Mouse (Mus musculus) spleen, embryonic (tissue): ENCODE measurements around the gene Fam57b.

Experiments used
- CTCF ChIA-PET: fragments of 350-600 bp; sonication (Branson Sonifier 250); formaldehyde crosslinking; loops from one replicate; lab custom pipeline; 2022; lab: Charles Lee

Gene Fam57b

DNA sequence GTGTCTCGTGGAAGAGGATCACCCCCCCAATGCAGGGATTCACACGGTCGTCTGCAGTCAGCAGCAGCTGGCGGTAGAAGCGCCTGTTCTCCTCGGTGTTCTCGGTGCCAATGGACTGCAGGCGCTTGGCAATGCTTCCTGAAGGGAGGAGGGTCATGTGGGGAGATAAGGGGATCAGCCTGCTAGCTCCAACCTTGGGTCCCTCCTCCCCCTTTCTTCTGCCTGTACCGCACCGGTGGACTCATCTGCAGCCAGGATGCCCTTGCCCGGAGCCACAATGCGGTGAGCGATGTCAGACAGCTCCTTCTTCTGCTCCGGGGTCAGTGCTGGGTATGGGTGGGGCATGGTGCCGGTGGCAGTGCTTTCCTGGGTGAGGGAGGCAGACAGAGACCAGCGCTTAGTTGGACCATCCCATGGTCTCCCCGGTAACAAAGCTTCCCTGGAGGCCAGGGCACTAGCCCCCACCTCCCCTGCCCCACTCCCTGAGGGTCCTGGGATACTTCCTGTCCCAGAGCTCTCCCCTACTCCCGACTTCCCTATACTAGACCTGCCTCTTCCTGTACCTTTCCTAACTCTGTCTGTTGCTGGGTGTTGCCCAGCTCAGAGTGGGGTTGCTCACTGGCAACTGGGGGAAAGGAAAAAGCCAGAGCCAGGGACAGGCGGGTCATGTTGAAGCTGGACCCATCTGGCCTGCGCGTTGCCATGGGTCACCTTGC, at the start of gene Fam57b:
Gene Fam57b (plus strand): TSS at position 258 of the 716 bp plus-strand sequence.
- CTCF ChIA-PET, result interaction anchor here (1.1 to 1.3 kb wide), 2 partner anchors 13 to 46 kb away, joined by 3 to 5 read pairs; no protein-coding TSS in a partner anchor

DNA sequence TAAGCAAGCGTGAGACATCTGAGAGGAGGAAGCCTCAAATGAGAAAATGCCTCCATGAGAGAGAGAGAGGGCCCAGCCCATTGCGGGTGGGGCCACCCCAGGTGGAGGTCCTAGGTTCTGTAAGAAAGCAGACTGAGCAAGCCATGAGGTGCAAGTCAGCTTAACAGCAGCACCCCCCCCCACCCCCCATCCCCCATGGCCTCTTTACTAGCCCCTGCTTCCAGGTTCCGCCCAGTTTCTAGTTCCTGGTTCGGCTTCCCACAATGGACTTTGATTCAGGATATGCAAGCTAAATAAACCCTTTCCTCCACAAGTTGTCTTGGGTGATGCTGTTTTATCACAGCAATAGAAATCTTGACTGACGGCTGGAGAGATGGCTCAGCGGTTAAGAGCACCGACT, 48.6 kb upstream of the Fam57b start:
- CTCF ChIA-PET, result interaction anchor here (0.8 kb wide), 1 partner anchor 23 kb away, joined by 10 read pairs; no protein-coding TSS in a partner anchor

DNA sequence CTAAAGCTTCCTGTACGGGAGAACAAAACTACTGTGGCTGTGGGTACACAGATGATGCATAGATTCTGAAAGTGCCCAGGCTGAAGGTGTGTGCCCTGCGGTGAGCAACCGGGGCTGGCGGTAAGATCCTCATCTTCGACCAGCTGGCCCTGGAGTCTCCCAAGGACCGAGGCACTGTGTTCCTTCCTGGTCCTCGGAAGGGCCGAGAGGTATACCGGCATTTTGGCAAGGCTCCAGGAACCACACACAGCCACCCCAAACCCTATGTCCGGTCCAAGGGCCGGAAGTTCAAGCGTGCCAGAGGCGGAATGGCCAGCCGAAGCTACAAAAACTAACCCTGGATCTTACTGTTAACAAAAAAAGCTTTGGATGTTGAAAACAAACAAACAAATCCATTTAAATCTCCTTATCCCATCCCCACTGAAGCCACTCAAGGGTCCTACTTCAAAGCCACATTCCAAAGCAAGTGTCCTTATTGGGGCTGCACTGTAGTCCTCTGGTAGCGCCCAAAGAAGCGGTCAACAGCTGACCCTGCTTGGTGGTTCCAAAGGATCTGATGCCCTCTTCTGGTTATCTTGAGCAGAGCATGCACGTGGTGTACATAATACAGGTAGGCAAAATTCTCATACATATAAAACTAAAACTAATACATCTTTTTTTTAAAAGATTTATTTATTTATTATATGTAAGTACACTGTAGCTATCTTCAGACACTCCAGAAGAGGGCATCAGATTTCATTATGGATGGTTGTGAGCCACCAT, 47.7 kb upstream of the Fam57b start:
- CTCF ChIA-PET, result interaction anchor here (0.5 to 0.7 kb wide), 3 partner anchors 14 to 1146 kb away, joined by 3 to 4 read pairs (median 4); no protein-coding TSS in a partner anchor

GRCm38 (mm10) chr7:126754866-126755265, 42.6 kb upstream of the Fam57b start:
- CTCF ChIA-PET, result no interaction called here

- CTCF ChIA-PET, result no interaction called here
Measured at GRCm38 (mm10) chr7:126758539-126758938, 38.9 kb upstream of the Fam57b start.

DNA sequence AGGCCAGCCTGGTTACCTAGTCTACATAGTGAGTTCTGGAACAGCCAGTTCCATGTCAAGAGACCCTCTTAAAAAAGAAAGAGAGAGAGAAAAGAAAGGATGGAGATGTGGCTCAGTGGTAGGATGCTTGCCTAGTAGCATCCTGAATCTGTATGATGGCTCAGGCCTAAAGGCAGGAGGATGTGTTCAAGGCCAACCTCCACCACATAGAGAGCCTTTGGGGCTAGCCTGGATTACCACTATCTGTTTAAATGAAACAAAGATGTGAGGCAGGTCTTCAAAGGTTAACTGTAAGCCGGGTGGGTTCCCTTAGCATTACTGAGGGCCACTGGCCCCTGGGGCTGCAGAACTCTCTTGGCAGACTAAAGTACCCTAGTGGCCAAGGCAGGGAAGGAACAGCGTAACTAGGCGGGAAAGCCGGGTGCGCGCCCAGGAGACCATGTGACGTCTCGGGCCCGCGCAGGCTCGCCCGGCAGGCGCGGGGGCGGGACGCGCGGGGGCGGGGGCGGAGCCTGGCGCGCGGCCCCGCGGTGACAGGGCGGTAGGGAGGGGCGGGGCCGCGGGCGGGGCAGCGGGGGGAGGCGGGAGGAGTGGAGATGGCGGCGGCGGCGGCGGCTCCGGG, 38.3 kb upstream of the Fam57b start, which contains the start of gene Mapk3:
Gene Mapk3 (plus strand): TSS at position 552 of the 622 bp plus-strand sequence.
- CTCF ChIA-PET, result no interaction called here

DNA sequence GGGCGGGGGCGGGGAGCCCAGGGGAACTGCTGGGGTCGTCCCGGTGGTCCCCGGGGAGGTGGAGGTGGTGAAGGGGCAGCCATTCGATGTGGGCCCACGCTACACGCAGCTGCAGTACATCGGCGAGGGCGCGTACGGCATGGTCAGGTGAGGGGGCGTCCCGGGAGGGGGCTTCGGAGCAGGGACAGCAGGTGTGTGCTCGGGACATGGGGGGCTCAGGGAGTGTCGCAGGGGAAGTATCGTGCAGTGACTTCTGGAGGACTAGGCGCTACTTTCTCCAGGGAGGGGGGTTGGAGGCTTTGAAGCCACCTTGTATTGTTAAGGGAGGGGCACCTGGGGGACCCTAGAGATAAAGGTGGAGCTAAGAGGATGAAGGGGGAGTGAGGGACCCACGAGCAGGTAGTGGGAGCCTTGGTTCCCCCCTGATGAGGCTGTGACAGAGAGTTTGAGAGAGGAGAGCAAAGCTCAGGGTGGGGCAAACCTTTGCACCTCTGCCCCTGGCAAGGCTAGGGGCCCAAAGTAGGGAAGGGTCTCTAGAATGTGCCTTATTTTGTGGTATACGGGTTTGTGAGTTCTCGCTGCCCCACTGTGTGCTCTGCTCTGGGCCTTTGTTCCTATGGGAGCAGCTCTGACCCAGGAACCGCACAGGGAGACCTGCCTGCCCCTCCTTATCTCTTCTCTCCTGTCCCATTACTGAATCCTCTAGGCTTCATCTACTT, 37.6 kb upstream of the Fam57b start:
- CTCF ChIA-PET, result no interaction called here

DNA sequence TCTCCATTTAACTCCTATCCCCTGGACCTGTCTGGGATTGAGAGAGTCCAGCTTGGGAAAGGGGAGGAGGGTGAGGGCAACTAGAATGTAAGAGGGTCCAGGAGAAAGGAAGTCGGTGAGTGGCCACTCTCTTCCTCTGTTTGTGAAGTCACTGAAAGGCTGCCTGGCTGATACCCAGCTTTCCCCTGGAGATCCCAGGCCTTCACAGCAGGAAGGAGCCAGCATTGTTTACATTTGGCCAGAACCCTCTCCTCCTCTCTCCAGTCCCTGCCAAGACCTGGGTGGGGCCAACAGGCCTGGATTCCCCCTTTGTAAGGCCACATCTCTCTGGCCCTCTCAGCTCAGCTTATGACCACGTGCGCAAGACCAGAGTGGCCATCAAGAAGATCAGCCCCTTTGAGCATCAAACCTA, 37.1 kb upstream of the Fam57b start:
- CTCF ChIA-PET, result no interaction called here

DNA sequence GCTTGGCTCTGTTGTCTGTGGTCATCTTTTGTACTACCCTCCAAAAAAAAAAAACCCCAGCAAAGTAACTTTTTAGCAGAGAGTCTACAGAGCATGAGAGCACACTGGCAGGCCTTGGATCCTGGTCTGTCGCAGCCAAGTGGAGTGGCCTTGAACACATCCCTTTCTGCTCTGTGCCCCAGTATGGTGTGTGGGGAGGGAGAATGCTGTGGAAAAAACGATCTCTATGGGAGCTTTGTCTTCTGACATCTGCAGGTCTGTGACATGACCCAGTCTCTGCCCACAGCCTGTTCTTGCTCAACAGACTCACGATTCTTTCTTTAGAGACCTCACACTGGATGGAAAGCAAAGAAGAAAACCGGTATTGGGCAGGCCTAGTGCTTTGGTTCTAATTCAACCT, 36.5 kb upstream of the Fam57b start:
- CTCF ChIA-PET, result no interaction called here

DNA sequence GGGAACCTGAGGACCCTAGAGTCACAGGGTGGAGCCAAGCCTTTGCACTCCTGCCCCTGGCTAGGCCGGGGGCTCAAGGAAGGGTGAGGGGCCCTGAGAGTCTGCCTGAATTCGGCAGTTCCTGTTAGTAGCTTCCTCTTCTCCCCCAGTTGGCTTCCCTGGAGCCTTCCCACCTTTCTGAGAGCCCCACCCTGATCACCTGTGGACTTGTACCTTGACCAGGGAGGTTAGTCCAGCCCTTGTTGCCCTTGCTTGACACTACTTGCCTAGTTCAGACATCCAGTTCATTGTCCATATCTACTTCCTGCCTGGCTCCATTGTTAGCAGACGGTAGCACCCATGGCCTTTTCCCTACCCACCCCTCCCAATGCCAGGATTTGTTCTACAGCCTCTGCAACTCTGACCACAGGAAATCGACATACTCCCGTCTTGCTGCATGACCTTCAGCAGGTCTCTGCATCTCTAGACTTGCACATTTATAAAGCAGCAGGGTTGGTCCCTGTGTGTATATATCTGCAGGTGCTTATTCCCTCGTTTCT, 35.9 kb upstream of the Fam57b start:
- CTCF ChIA-PET, result no interaction called here

- CTCF ChIA-PET, result interaction anchor here (0.7 to 1.6 kb wide), 2 partner anchors 13 to 93 kb away, joined by 3 to 5 read pairs; no protein-coding TSS in a partner anchor
Measured at GRCm38 (mm10) chr7:126762471-126763008, 34.9 kb upstream of the Fam57b start.

DNA sequence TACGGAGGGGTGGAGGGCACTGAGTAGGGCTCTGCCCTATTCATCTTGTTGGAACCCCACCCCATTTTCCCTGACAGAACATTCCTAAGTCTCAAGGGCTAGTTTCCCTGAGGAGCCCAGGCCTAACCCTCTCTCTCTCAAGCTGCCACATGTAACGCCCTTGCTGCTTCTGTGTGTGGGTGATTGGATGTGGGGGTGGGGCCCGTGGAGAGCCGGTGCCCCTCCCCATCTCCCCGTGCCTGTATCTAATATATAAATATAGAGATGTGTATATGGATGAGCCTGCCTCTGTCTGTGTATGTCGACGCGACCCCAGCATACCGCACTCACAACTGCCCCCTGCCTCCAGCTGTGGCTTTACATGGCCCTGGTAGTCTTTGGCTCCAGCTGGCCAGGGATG, 31.9 kb upstream of the Fam57b start:
- CTCF ChIA-PET, result no interaction called here

DNA sequence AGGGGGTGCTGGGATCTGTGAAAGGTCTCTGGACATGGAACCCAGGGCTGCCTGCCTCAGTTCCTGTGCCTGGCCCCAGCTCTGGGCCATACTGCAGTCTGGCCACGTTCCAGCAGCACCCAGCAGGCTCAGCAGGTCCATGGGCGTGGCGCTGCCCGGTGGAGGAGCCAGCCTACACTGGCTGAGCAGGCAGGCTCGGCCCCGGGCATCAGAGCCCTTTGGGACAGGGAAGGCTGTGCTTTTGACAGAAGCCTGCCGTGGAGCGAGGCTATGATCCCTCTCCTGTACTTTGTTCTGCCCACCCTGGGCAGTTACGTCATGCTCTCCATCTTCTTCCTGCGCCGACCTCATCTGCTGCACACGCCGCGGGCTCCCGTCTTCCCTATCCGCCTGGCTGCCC, 31.3 kb upstream of the Fam57b start, which contains the start of gene Gdpd3:
Gene Gdpd3 (plus strand): TSS at position 134 of the 400 bp plus-strand sequence.
- CTCF ChIA-PET, result no interaction called here

DNA sequence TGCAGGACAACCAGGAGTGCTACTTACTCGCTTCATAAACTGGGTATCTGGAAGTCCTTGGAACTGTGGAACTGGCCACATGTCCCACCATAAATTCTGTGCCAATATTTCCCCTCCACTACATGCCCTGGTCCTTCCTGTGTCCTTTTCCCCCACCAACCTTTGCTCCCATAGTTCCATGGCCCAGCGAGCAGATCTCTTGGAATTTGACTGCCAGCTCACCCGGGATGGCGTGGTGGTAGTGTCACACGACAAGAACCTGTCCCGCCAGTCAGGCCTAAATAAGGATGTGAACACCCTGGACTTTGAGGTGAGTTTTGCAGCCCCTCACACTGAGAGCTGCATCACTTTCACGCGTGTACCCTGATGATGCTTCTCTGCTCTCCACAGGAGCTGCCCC, 30.5 kb upstream of the Fam57b start:
- CTCF ChIA-PET, result interaction anchor here (0.6 kb wide), 1 partner anchor 453 kb away, joined by 7 read pairs; no protein-coding TSS in a partner anchor

GRCm38 (mm10) chr7:126770784-126771183, 26.7 kb upstream of the Fam57b start:
- CTCF ChIA-PET, result no interaction called here

DNA sequence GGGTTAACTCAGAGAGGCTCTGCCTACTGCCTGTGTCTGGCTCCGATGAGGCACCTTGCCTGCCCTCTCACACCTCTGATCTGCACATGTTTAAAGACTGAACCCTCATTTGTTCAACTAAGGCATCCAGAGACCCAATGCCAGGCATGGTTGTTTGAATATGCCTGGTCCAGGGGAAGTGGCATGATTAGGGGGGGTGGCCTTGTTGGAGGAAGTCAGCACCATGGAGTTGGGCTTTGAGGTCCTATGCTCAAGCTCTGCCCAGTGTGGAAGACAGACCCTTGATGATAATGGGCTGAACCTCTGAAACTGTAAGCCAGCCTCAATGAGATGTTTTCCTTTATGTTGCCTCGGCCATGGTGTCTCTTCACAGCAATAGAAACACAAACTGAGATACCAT, 24.1 kb upstream of the Fam57b start:
- CTCF ChIA-PET, result interaction anchor here (0.6 kb wide), 2 partner anchors 12 to 18 kb away, joined by 4 to 6 read pairs; no protein-coding TSS in a partner anchor

GRCm38 (mm10) chr7:126774463-126774862, 23.0 kb upstream of the Fam57b start:
- CTCF ChIA-PET, result interaction anchor here (1.9 kb wide), 1 partner anchor 12 kb away, joined by 5 read pairs; no protein-coding TSS in a partner anchor

GRCm38 (mm10) chr7:126775185-126775977, 22.1 kb upstream of the Fam57b start:
- CTCF ChIA-PET, result interaction anchor here (1.9 kb wide), 1 partner anchor 12 kb away, joined by 5 read pairs; no protein-coding TSS in a partner anchor

GRCm38 (mm10) chr7:126775978-126776234, 21.6 kb upstream of the Fam57b start:
- CTCF ChIA-PET, result interaction anchor here (1.9 kb wide), 1 partner anchor 13 kb away, joined by 5 read pairs; no protein-coding TSS in a partner anchor

GRCm38 (mm10) chr7:126776598-126777057, 20.8 kb upstream of the Fam57b start, which contains the start of gene Ypel3:
TSS of gene Ypel3 (plus strand) at chr7:126776955.
- CTCF ChIA-PET, result no interaction called here
